Mouse (Mus musculus): ENCODE data around the gene Micall1.

Micall1 gene

GRCm38 (mm10) chr15:79131442-79131841 is 22.7 kb downstream of the Micall1 start:
- DNase-seq: peak; percentile 70 to 71

- no peak for DNase-seq
These were observed 24.5 kb downstream of the Micall1 start for GRCm38 (mm10) chr15:79133191-79133661.

- no peak for DNase-seq
These were observed 26.0 kb downstream of the Micall1 start for GRCm38 (mm10) chr15:79134496-79135270.

- DNase-seq: no peak
These were observed 26.6 kb downstream of the Micall1 start for GRCm38 (mm10) chr15:79135332-79135731.

GRCm38 (mm10) chr15:79135783-79136575 is 27.3 kb downstream of the Micall1 start:
- DNase-seq: no peak

GRCm38 (mm10) chr15:79139640-79140039 is 30.9 kb downstream of the Micall1 start:
- no peak for DNase-seq

- DNase-seq: peak; percentile 97
These were observed 32.3 kb downstream of the Micall1 start, which contains the start of the genes Polr2f and 1700088E04Rik for GRCm38 (mm10) chr15:79140866-79141565. Polr2f (plus strand) TSS chr15:79141009. 1700088E04Rik (minus strand) TSS chr15:79141253.

GRCm38 (mm10) chr15:79141566-79141917 is 32.8 kb downstream of the Micall1 start:
- DNase-seq: no peak

GRCm38 (mm10) chr15:79143316-79143715 is 34.6 kb downstream of the Micall1 start:
- no peak for DNase-seq

- no peak for DNase-seq
These were observed 35.3 kb downstream of the Micall1 start for GRCm38 (mm10) chr15:79144021-79144420.

- DNase-seq: no peak
These were observed 36.8 kb downstream of the Micall1 start for GRCm38 (mm10) chr15:79145522-79145921.

GRCm38 (mm10) chr15:79148533-79148932 is 39.8 kb downstream of the Micall1 start:
- peak; percentile 88 to 95 for DNase-seq

GRCm38 (mm10) chr15:79151881-79152280 is 43.2 kb downstream of the Micall1 start:
- no peak for DNase-seq

GRCm38 (mm10) chr15:79152709-79153108 is 44.0 kb downstream of the Micall1 start:
- DNase-seq: no peak

- no peak for DNase-seq
These were observed 46.9 kb downstream of the Micall1 start for GRCm38 (mm10) chr15:79155572-79155971.

- no peak for DNase-seq
These were observed 53.6 kb downstream of the Micall1 start for GRCm38 (mm10) chr15:79162301-79162700.

GRCm38 (mm10) chr15:79162822-79163221 is 54.1 kb downstream of the Micall1 start:
- peak in 1 of 2 experiments; percentile 32 for DNase-seq

- no peak for DNase-seq
These were observed 55.6 kb downstream of the Micall1 start for GRCm38 (mm10) chr15:79164251-79164650.

- no peak for DNase-seq
These were observed 56.4 kb downstream of the Micall1 start, which contains the start of gene Sox10 for GRCm38 (mm10) chr15:79165140-79165539. Sox10 (minus strand) TSS chr15:79165240.

GRCm38 (mm10) chr15:79166712-79167111 is 58.0 kb downstream of the Micall1 start:
- peak; percentile 56 to 61 for DNase-seq

- DNase-seq: no peak
These were observed 68.2 kb downstream of the Micall1 start for GRCm38 (mm10) chr15:79176905-79177304.

- DNase-seq: no peak
These were observed 76.5 kb downstream of the Micall1 start for GRCm38 (mm10) chr15:79185213-79185612.
